Mouse (Mus musculus): ENCODE results near the gene Syngr3. TPM values are rescaled to one million over a fixed set of nuclear protein-coding genes. Genes with fewer than 3 reads are reported as not detected.
A peak's percentile ranks its signal among the peaks of the same experiment; 100 is the strongest.

The Syngr3 gene
- polyA plus RNA-seq, 1 experiment from 2014 or later, result 5.0 TPM

GRCm38 (mm10) chr17:24734513-24734912 is 44.8 kb upstream of the Syngr3 start:
- Histone ChIP-seq H3K4me1 (replicated peaks; ENCODE audit: control insufficient read depth, insufficient read depth) (peaks cover 7% of the 10 kb centered on the region; the same call in 1 of the 2 replicates), H3K27ac (replicated peaks) (no peak overlapping the region), H3K27me3 (ENCODE audit: control insufficient read depth, insufficient read depth, low read length) (no peaks in the 10 kb centered on the region), H3K9ac (ENCODE audit: low read length) (no peak overlapping the region), H3K4me3 (ENCODE audit: low read depth, low read length) (no peak overlapping the region), H3K9me3 (ENCODE audit: control insufficient read depth, low read length) (no peaks in the 10 kb centered on the region), H3K4me2 (replicated peaks; ENCODE audit: low read depth) (no peak overlapping the region), H3K36me3 (ENCODE audit: control insufficient read depth, insufficient read depth, low read length) (no peaks in the 10 kb centered on the region)
- 76% methylated on average over 1 of the region's 1 CpGs for WGBS
- DNase-seq (ENCODE audit: low spot score) (no peak), ATAC-seq (ENCODE audit: low FRiP score, low TSS enrichment) (no peak)
- TF ChIP-seq CTCF (IDR thresholded peaks at IDR 0.05; ENCODE audit: low read depth) (0 out of 2 replicates have a peak, but pooled peaks have one; percentile 36), EP300 (optimal IDR thresholded peaks at IDR 0.05) (no peak)

GRCm38 (mm10) chr17:24733434-24734050 is 43.8 kb upstream of the Syngr3 start:
- H3K4me3 ChIP-seq (ENCODE audit: low read depth, low read length), result no peak overlapping the region
- no peak overlapping the region for H3K9ac ChIP-seq (ENCODE audit: low read length)
- DNase-seq (ENCODE audit: low spot score) (no peak), ATAC-seq (ENCODE audit: low FRiP score, low TSS enrichment) (no peak)
- TF ChIP-seq CTCF (IDR thresholded peaks at IDR 0.05; ENCODE audit: low read depth), result no peak
- TF ChIP-seq EP300 (optimal IDR thresholded peaks at IDR 0.05), result no peak
- H3K4me1 ChIP-seq (replicated peaks; ENCODE audit: control insufficient read depth, insufficient read depth), result peaks cover 7% of the 10 kb centered on the region; the same call in 1 of the 2 replicates
- no peak overlapping the region for H3K4me2 ChIP-seq (replicated peaks; ENCODE audit: low read depth)
- H3K27me3 ChIP-seq (ENCODE audit: control insufficient read depth, insufficient read depth, low read length), result no peaks in the 10 kb centered on the region
- H3K27ac ChIP-seq (replicated peaks), result no peak overlapping the region
- H3K9me3 ChIP-seq (ENCODE audit: control insufficient read depth, low read length), result no peaks in the 10 kb centered on the region
- 87% methylated on average over 21 of the region's 21 CpGs for WGBS
- H3K36me3 ChIP-seq (ENCODE audit: control insufficient read depth, insufficient read depth, low read length), result no peaks in the 10 kb centered on the region

- no peak overlapping the region for H3K9ac ChIP-seq (ENCODE audit: low read length)
- no peak overlapping the region for H3K27ac ChIP-seq (replicated peaks)
- DNase-seq (ENCODE audit: low spot score), result no peak
- no peaks in the 10 kb centered on the region for H3K36me3 ChIP-seq (ENCODE audit: control insufficient read depth, insufficient read depth, low read length)
- H3K4me1 ChIP-seq (replicated peaks; ENCODE audit: control insufficient read depth, insufficient read depth), result peaks cover 5% of the 10 kb centered on the region; the same call in 1 of the 2 replicates
- 80% methylated on average over 12 of the region's 12 CpGs for WGBS
- H3K4me3 ChIP-seq (ENCODE audit: low read depth, low read length), result no peak overlapping the region
- H3K27me3 ChIP-seq (ENCODE audit: control insufficient read depth, insufficient read depth, low read length), result no peaks in the 10 kb centered on the region
- no peaks in the 10 kb centered on the region for H3K9me3 ChIP-seq (ENCODE audit: control insufficient read depth, low read length)
- no peak for ATAC-seq (ENCODE audit: low FRiP score, low TSS enrichment)
- TF ChIP-seq CTCF (IDR thresholded peaks at IDR 0.05; ENCODE audit: low read depth) (no peak), EP300 (optimal IDR thresholded peaks at IDR 0.05) (no peak)
- no peak overlapping the region for H3K4me2 ChIP-seq (replicated peaks; ENCODE audit: low read depth)
Observed at GRCm38 (mm10) chr17:24732233-24732935, 42.6 kb upstream of the Syngr3 start.

GRCm38 (mm10) chr17:24730787-24731186 is 41.0 kb upstream of the Syngr3 start:
- 77% methylated on average over 14 of the region's 14 CpGs for WGBS
- TF ChIP-seq EP300 (optimal IDR thresholded peaks at IDR 0.05) (no peak), CTCF (IDR thresholded peaks at IDR 0.05; ENCODE audit: low read depth) (no peak)

GRCm38 (mm10) chr17:24729067-24729466 is 39.3 kb upstream of the Syngr3 start:
- H3K4me2 ChIP-seq (replicated peaks; ENCODE audit: low read depth), result no peak overlapping the region
- H3K27me3 ChIP-seq (ENCODE audit: control insufficient read depth, insufficient read depth, low read length), result no peaks in the 10 kb centered on the region
- no peaks in the 10 kb centered on the region for H3K36me3 ChIP-seq (ENCODE audit: control insufficient read depth, insufficient read depth, low read length)
- H3K9me3 ChIP-seq (ENCODE audit: control insufficient read depth, low read length), result no peaks in the 10 kb centered on the region
- H3K27ac ChIP-seq (replicated peaks), result no peak overlapping the region
- H3K4me1 ChIP-seq (replicated peaks; ENCODE audit: control insufficient read depth, insufficient read depth), result no peaks in the 10 kb centered on the region
- TF ChIP-seq CTCF (IDR thresholded peaks at IDR 0.05; ENCODE audit: low read depth) (no peak), EP300 (optimal IDR thresholded peaks at IDR 0.05) (no peak)
- no peak overlapping the region for H3K9ac ChIP-seq (ENCODE audit: low read length)
- ATAC-seq (ENCODE audit: low FRiP score, low TSS enrichment) (no peak), DNase-seq (ENCODE audit: low spot score) (no peak)
- 43% methylated on average over 6 of the region's 6 CpGs for WGBS
- no peak overlapping the region for H3K4me3 ChIP-seq (ENCODE audit: low read depth, low read length)

More at GRCm38 (mm10) chr17:24730787-24731186, 41.0 kb upstream of the Syngr3 start:
- Histone ChIP-seq H3K27ac (replicated peaks) (no peak overlapping the region), H3K9me3 (ENCODE audit: control insufficient read depth, low read length) (no peaks in the 10 kb centered on the region), H3K4me2 (replicated peaks; ENCODE audit: low read depth) (no peak overlapping the region), H3K4me1 (replicated peaks; ENCODE audit: control insufficient read depth, insufficient read depth) (peaks cover 2% of the 10 kb centered on the region; the same call in 1 of the 2 replicates), H3K36me3 (ENCODE audit: control insufficient read depth, insufficient read depth, low read length) (no peaks in the 10 kb centered on the region), H3K4me3 (ENCODE audit: low read depth, low read length) (no peak overlapping the region), H3K27me3 (ENCODE audit: control insufficient read depth, insufficient read depth, low read length) (no peaks in the 10 kb centered on the region), H3K9ac (ENCODE audit: low read length) (no peak overlapping the region)
- DNase-seq (ENCODE audit: low spot score) (no peak), ATAC-seq (ENCODE audit: low FRiP score, low TSS enrichment) (no peak)

- TF ChIP-seq EP300 (optimal IDR thresholded peaks at IDR 0.05), result no peak
- TF ChIP-seq CTCF (IDR thresholded peaks at IDR 0.05; ENCODE audit: low read depth), result no peak
- DNase-seq (ENCODE audit: low spot score) (no peak), ATAC-seq (ENCODE audit: low FRiP score, low TSS enrichment) (no peak)
- H3K9ac ChIP-seq (ENCODE audit: low read length), result no peak overlapping the region
- 71% methylated on average over 17 of the region's 17 CpGs for WGBS
- no peak overlapping the region for H3K4me3 ChIP-seq (ENCODE audit: low read depth, low read length)
- H3K27ac ChIP-seq (replicated peaks), result no peak overlapping the region
- H3K9me3 ChIP-seq (ENCODE audit: control insufficient read depth, low read length), result no peaks in the 10 kb centered on the region
- H3K27me3 ChIP-seq (ENCODE audit: control insufficient read depth, insufficient read depth, low read length), result no peaks in the 10 kb centered on the region
- H3K36me3 ChIP-seq (ENCODE audit: control insufficient read depth, insufficient read depth, low read length), result no peaks in the 10 kb centered on the region
- H3K4me1 ChIP-seq (replicated peaks; ENCODE audit: control insufficient read depth, insufficient read depth), result no peaks in the 10 kb centered on the region
- H3K4me2 ChIP-seq (replicated peaks; ENCODE audit: low read depth), result no peak overlapping the region
Observed at GRCm38 (mm10) chr17:24728184-24728583, 38.4 kb upstream of the Syngr3 start.

All from stomach, postnatal 0 days (tissue).